Mouse (Mus musculus): Measurements from ENCODE around the gene Vsx2.

Vsx2 gene

GRCm38 (mm10) chr12:84569336-84569970, at the start of gene Vsx2:
Vsx2 (plus strand) TSS chr12:84569762.
- DNase-seq: no peak

GRCm38 (mm10) chr12:84523728-84524127, 45.8 kb upstream of the Vsx2 start:
- DNase-seq: no peak

GRCm38 (mm10) chr12:84524147-84525050, 45.2 kb upstream of the Vsx2 start:
- DNase-seq: no peak

GRCm38 (mm10) chr12:84525422-84525821, 44.1 kb upstream of the Vsx2 start:
- no peak for DNase-seq

GRCm38 (mm10) chr12:84530426-84530825, 39.1 kb upstream of the Vsx2 start:
- DNase-seq: no peak

DNA sequence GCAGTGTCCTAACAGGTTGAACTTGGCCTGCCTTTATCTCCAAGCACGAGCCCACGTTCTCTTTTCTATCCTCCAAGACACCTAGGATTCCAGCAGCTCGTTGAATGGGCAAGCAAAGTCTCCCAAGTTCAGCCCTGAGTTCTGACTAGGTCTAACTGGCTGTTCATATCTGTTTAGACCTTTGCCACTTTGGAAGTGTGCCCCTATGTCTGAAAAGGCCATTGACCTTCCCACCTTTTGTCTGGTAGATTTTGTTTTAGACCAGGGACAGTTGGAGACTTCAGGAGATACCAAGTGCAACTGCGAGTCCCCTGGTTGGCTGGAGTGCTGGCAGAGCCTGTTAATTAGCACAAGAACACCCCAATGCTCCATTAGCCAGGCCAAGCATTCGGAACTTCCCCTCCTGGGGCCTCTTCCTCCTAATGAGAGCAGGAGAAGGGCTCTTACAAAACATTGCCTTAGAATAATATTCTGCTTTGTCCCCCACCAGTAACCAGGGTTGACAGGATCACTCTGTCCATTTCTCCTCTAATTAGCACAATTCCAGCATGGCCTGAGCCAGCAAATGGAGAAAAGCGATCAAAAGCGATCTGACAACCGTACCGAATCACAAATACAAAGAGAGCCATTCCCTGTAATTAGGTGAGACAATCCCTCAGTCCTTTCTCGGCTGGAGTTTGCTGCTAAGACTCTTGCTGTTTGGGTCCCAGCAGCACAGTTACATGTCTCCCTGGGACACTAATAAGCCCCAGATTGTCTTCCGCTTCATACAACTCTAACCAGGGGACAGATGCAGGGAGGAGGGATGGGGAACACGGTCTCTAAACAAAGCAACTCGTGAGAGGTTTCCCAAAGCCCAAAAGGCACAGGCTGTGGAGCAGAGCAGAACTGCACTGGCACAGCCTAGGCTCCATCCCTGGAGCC, 37.4 kb upstream of the Vsx2 start:
- no peak for DNase-seq

- no peak for DNase-seq
These were observed 36.7 kb upstream of the Vsx2 start for GRCm38 (mm10) chr12:84532830-84533199.

DNA sequence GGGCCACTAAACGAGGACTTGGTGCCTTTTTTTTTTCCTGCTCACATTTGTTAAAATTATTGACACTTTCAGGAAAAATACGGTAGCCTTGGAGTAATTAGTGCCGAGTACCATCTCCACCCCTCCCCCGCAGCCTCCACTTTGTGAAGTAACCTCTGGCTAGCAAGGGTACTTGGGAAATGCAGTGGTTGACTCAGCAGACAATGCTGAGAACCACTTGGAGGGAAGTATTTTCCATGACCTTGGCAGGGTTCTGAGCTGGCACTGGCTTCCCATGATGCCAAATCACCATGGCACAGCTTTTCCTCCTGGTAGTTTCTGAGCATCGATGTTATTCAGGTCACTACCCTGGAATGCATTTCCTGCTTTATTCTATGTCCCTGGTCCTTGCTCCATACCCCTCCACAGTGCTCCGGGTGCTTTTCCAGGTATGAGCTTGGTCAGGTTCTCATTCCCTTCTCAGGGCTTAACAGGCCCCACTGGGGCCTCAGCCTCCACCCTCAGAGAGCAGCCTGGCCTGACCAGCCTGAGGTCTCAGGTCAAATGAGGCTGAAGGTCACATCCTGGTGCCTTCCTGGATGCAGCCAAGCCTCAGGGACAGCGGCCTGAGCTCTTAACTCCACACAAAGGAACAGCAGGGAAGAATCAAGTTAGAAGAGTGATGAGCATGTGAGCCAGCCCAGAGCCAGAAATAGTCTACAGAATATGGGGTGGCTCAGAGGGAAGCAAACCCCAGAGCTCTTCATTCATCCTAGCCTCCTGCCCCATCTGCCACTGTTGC, 35.7 kb upstream of the Vsx2 start:
- DNase-seq: no peak

DNA sequence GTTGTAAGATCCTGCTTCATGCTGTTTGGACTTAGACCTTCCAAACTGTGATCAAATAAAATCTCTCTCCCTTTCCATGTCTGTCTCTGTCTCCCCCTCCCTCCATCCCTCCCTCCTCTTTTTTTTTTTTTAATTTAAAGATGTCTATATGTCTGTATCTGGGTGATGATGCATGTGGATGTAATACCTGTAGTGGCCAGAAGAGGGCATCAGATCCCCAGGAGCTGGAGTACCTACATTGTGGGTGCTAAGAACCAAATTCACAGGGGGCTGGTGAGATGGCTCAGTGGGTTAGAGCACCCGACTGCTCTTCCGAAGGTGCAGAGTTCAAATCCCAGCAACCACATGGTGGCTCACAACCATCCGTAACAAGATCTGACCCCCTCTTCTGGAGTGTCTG, 30.0 kb upstream of the Vsx2 start:
- peak; percentile 60 for DNase-seq

DNA sequence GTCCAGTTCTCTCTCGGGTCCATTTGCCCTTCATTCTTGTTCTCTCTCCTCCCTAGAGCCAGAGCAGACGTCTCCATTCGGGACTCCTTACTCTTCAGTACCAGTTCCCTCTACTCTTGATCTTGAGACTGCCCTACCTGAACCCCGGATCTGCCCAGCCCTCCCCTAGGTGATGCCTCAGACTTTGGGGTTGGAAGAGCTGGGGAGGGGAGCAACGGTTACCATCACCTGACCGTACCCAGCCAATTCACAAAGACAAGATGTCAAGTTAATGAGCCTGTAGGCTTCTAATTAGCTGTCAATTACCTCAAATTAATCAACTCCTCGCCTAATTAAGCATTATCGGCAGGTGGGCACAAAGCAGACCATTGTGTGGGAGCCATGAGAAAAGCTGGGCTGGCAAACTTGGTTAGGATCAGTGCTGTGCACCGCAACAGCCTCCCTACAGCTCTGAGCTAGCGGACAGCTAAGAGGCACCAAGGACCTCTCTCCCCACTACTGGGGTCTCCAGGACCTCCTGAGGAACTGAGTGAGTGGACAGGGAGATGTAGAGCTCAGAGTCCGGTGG, 28.1 kb upstream of the Vsx2 start:
- no peak for DNase-seq

DNA sequence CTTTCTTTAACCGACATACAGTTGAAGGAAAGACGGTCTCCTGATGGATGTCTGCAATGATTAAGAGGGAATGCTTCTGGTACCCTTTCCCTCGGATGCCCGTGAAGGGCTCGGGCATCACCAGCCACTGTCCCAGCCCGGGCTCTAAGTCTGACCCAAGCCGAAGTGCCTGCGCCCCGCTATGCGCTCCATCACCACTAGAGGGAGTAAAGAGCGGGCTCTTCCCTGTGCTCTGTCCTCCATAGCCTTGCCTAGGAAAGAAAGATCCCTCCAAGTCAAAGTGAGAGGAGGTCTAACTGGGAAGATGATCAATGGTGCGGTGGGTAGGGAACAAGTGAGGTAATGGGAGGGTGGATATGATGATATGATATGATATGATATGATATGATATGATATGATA, 23.5 kb upstream of the Vsx2 start:
- DNase-seq: peak; percentile 78

- no peak for DNase-seq
These were observed 22.9 kb upstream of the Vsx2 start for GRCm38 (mm10) chr12:84546577-84547085.

GRCm38 (mm10) chr12:84548251-84548650, 21.3 kb upstream of the Vsx2 start:
- no peak for DNase-seq

DNA sequence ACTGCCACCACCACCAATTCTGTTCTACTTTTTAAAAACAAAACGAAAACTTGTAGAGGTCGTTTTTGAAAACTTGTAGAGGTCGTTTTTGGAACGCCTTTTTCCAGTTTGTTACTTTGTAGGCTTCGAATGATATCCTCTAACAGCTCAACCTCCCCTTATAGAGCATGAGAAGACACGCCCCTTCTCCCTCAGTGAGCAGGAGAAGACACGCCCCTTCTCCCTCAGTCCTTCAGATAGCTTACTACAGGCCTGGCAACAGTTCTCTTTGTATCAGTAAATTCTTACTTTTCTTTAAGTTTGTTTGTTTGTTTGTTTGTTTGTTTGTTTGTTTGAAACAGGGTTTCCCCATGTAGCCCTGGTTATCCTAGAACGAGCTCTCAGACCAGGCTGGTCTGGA, 14.3 kb upstream of the Vsx2 start:
- no peak for DNase-seq

DNA sequence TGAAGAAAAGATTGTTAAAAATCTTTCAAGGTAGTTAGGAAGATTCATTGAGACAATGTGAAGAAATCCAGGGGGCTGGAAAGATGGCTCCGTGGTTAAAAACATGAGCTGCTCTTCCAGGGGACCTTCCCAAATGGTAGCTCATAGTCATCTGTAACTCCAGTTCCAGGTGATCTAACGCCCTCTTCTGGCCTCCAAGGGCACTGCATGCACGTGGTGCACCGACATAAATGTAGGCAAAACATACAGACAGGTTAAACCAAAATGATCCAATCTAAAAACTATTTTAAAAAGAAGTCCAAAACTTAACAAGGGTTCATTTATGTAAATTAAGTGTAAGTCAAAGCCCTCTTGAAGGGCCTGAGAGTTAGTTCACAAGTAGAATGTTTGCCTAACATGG, 7.0 kb upstream of the Vsx2 start:
- peak; percentile 20 for DNase-seq

DNA sequence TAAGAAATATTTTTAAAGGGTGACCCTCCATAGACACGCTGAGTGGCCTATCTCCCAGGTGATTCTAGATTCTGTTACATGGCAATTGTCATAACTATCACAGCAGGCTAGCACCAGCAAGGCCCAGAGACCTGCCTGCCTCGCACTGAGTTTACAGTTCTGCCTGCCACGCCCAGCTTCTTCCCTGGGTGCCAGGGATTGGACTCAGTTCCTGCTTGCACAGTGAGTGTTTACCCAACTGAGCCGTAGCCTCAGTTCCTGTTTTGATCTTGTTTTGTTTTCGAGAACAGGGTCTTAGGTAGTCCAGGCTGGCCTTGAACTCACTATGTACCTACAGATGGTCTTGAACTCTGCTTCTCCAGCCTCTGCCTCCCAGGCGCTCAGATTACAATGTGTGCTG, 2.0 kb upstream of the Vsx2 start:
- no peak for DNase-seq

DNA sequence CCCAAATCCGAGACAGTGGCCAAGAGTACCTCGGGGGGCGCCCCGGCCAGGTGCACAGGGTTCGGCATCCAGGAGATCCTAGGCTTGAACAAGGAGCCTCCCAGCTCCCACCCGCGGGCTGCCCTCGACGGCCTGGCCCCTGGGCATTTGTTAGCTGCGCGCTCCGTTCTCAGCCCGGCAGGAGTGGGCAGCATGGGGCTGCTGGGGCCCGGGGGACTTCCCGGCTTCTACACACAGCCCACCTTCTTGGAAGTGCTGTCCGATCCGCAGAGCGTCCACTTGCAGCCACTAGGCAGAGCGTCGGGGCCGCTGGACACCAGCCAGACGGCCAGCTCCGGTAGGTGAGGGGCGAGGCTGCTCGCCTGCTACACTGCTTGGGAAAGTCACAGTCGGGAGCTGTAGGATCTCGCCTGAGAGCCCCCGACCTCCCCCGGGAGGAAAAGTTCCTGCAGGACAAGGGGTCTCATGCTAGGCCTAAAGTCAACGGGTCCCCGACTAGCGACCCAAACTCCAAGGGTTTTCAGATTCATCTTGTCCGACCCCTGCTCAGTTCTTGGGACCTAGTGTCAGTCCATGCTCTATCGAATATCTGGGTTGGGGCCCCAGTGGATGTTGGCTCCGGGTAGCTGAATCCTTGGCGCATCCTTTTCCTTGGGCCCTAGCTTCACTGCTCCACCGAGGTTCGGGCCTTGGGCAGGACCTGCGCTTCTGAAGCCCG, 573 bp downstream of the Vsx2 start:
- peak; percentile 23 for DNase-seq

- peak; percentile 40 for DNase-seq
These were observed 1.3 kb downstream of the Vsx2 start for GRCm38 (mm10) chr12:84570694-84571415.

- peak; percentile 74 for DNase-seq
These were observed 2.1 kb downstream of the Vsx2 start for GRCm38 (mm10) chr12:84571466-84572340.

GRCm38 (mm10) chr12:84572341-84572720, 2.8 kb downstream of the Vsx2 start:
- no peak for DNase-seq

All from thymus, postnatal 4 days (tissue).